Mouse (Mus musculus): ENCODE measurements around the gene Grtp1.

Gene Grtp1

GRCm38 (mm10) chr8:13204371-13205140 is 4.1 kb upstream of the Grtp1 start:
- DNase-seq (ENCODE audit: low spot score), result peak; percentile 51

- DNase-seq (ENCODE audit: low spot score), result no peak
Observed at GRCm38 (mm10) chr8:13203472-13203871, 3.1 kb upstream of the Grtp1 start.

- DNase-seq (ENCODE audit: low spot score), result no peak
Observed at GRCm38 (mm10) chr8:13202806-13203205, 2.4 kb upstream of the Grtp1 start.

GRCm38 (mm10) chr8:13202041-13202440 is 1.6 kb upstream of the Grtp1 start:
- no peak for DNase-seq (ENCODE audit: low spot score)

GRCm38 (mm10) chr8:13201013-13201334 is 554 bp upstream of the Grtp1 start:
- no peak for DNase-seq (ENCODE audit: low spot score)

- peak; percentile 61 for DNase-seq (ENCODE audit: low spot score)
Observed at GRCm38 (mm10) chr8:13199385-13200061, 897 bp downstream of the Grtp1 start.

- DNase-seq (ENCODE audit: low spot score), result no peak
Observed at GRCm38 (mm10) chr8:13197493-13197892, 2.9 kb downstream of the Grtp1 start.

GRCm38 (mm10) chr8:13194818-13195217 is 5.6 kb downstream of the Grtp1 start:
- DNase-seq (ENCODE audit: low spot score), result no peak

- DNase-seq (ENCODE audit: low spot score), result no peak
Observed at GRCm38 (mm10) chr8:13190235-13190634, 10.2 kb downstream of the Grtp1 start.

- DNase-seq (ENCODE audit: low spot score), result no peak
Observed at GRCm38 (mm10) chr8:13188857-13189256, 11.6 kb downstream of the Grtp1 start.

- DNase-seq (ENCODE audit: low spot score), result no peak
Observed at GRCm38 (mm10) chr8:13188052-13188555, 12.3 kb downstream of the Grtp1 start.

- DNase-seq (ENCODE audit: low spot score), result no peak
Observed at GRCm38 (mm10) chr8:13187638-13188037, 12.8 kb downstream of the Grtp1 start.

- no peak for DNase-seq (ENCODE audit: low spot score)
Observed at GRCm38 (mm10) chr8:13187229-13187628, 13.2 kb downstream of the Grtp1 start.

GRCm38 (mm10) chr8:13186819-13187218 is 13.6 kb downstream of the Grtp1 start:
- no peak for DNase-seq (ENCODE audit: low spot score)

GRCm38 (mm10) chr8:13181691-13181976 is 18.8 kb downstream of the Grtp1 start:
- no peak for DNase-seq (ENCODE audit: low spot score)

- no peak for DNase-seq (ENCODE audit: low spot score)
Observed at GRCm38 (mm10) chr8:13180911-13181690, 19.3 kb downstream of the Grtp1 start.

GRCm38 (mm10) chr8:13180408-13180807 is 20.0 kb downstream of the Grtp1 start:
- no peak for DNase-seq (ENCODE audit: low spot score)

GRCm38 (mm10) chr8:13179948-13180347 is 20.5 kb downstream of the Grtp1 start:
- DNase-seq (ENCODE audit: low spot score), result no peak

- no peak for DNase-seq (ENCODE audit: low spot score)
Observed at GRCm38 (mm10) chr8:13179482-13179881, 20.9 kb downstream of the Grtp1 start.

- no peak for DNase-seq (ENCODE audit: low spot score)
Observed at GRCm38 (mm10) chr8:13178137-13178536, 22.3 kb downstream of the Grtp1 start.

- DNase-seq (ENCODE audit: low spot score), result no peak
Observed at GRCm38 (mm10) chr8:13177173-13177852, 23.1 kb downstream of the Grtp1 start.

- no peak for DNase-seq (ENCODE audit: low spot score)
Observed at GRCm38 (mm10) chr8:13175650-13176049, 24.8 kb downstream of the Grtp1 start.
